Mouse (Mus musculus) heart, postnatal 4 days (tissue): ENCODE results near the gene Nup133. TPM values are rescaled to one million over a fixed set of nuclear protein-coding genes. Genes with fewer than 3 reads are reported as not detected.
"Not testable (repeated sequence)": the region's sequence is repeated elsewhere in the genome, so short reads cannot be mapped to it uniquely, and the experiment has no call there.

ENCODE experiments used
- DNase-seq: peaks from one replicate; pipeline ENCODE4 v3.0.0; 2021
- total RNA-seq, 2 experiments: library from RNA; stranded (reverse); gene quantifications; 2 replicates each; pipeline ENCODE4 v1.2.3; 2021

Gene Nup133
- 10 to 100 TPM; 20.1 to 21.5 TPM for total RNA-seq

GRCm38 (mm10) chr8:123948942-123949685, at the start of gene Nup133:
TSS of gene Nup133 (minus strand) at chr8:123949265.
- peak; percentile 100 for DNase-seq

GRCm38 (mm10) chr8:123993997-123994396, 44.9 kb upstream of the Nup133 start:
- no peak for DNase-seq

- DNase-seq: no peak
These were observed 44.5 kb upstream of the Nup133 start for GRCm38 (mm10) chr8:123993597-123993996.

- DNase-seq: peak; percentile 14
These were observed 43.5 kb upstream of the Nup133 start for GRCm38 (mm10) chr8:123992587-123992986.

GRCm38 (mm10) chr8:123990277-123991049, 41.4 kb upstream of the Nup133 start:
- no peak for DNase-seq

GRCm38 (mm10) chr8:123989128-123989527, 40.1 kb upstream of the Nup133 start:
- peak; percentile 10 for DNase-seq

GRCm38 (mm10) chr8:123988605-123989038, 39.6 kb upstream of the Nup133 start:
- DNase-seq: peak; percentile 41

- DNase-seq: peak; percentile 93
These were observed 33.8 kb upstream of the Nup133 start, which contains the start of gene Abcb10 for GRCm38 (mm10) chr8:123982826-123983400. TSS of gene Abcb10 (minus strand) at chr8:123983122.

- DNase-seq: no peak
These were observed 33.3 kb upstream of the Nup133 start for GRCm38 (mm10) chr8:123982291-123982793.

- peak; percentile 35 for DNase-seq
These were observed 32.6 kb upstream of the Nup133 start for GRCm38 (mm10) chr8:123981674-123982073.

- no peak for DNase-seq
These were observed 31.2 kb upstream of the Nup133 start for GRCm38 (mm10) chr8:123980239-123980638.

- no peak for DNase-seq
These were observed 29.9 kb upstream of the Nup133 start for GRCm38 (mm10) chr8:123978926-123979325.

GRCm38 (mm10) chr8:123978166-123978838, 29.2 kb upstream of the Nup133 start:
- peak; percentile 80 for DNase-seq

- DNase-seq: no peak
These were observed 28.4 kb upstream of the Nup133 start for GRCm38 (mm10) chr8:123977499-123977898.

- DNase-seq: no peak
These were observed 24.4 kb upstream of the Nup133 start for GRCm38 (mm10) chr8:123973495-123973894.

GRCm38 (mm10) chr8:123966896-123967295, 17.8 kb upstream of the Nup133 start:
- no peak for DNase-seq

GRCm38 (mm10) chr8:123961371-123961770, 12.3 kb upstream of the Nup133 start:
- no peak for DNase-seq

- DNase-seq: not testable (repeated sequence)
These were observed 11.5 kb upstream of the Nup133 start for GRCm38 (mm10) chr8:123960556-123960955.

- no peak for DNase-seq
These were observed 11.0 kb upstream of the Nup133 start for GRCm38 (mm10) chr8:123960056-123960455.

GRCm38 (mm10) chr8:123959473-123959872, 10.4 kb upstream of the Nup133 start:
- no peak for DNase-seq

GRCm38 (mm10) chr8:123958130-123958529, 9.1 kb upstream of the Nup133 start:
- DNase-seq: peak; percentile 40

GRCm38 (mm10) chr8:123954246-123954645, 5.2 kb upstream of the Nup133 start:
- no peak for DNase-seq
